Mouse (Mus musculus) embryonic stem cell, embryonic (primary cell): ENCODE measurements around the gene Ccr9.
"Not testable (repeated sequence)": the region's sequence is repeated elsewhere in the genome, so short reads cannot be mapped to it uniquely, and the experiment has no call there.

Experiments used
- CTCF ChIA-PET, 4 experiments: fragments of 300-600 bp in 2 of 4; fragments of 350-600 bp in 2 of 4; sonication (Branson Sonifier 250); formaldehyde crosslinking; loops; one replicate each; lab custom pipeline; 2022; ENCODE audit warnings: inconsistent platforms in 2 of 4; lab: Charles Lee
- POLR2A ChIA-PET, 4 experiments: fragments of 300-600 bp in 2 of 4; fragments of 350-600 bp in 2 of 4; sonication (Branson Sonifier 250); formaldehyde crosslinking; loops; one replicate each; lab custom pipeline; 2022; ENCODE audit warnings: antibody characterized with exemption in 4 of 4, inconsistent platforms in 1 of 4; lab: Charles Lee

Ccr9 gene

DNA sequence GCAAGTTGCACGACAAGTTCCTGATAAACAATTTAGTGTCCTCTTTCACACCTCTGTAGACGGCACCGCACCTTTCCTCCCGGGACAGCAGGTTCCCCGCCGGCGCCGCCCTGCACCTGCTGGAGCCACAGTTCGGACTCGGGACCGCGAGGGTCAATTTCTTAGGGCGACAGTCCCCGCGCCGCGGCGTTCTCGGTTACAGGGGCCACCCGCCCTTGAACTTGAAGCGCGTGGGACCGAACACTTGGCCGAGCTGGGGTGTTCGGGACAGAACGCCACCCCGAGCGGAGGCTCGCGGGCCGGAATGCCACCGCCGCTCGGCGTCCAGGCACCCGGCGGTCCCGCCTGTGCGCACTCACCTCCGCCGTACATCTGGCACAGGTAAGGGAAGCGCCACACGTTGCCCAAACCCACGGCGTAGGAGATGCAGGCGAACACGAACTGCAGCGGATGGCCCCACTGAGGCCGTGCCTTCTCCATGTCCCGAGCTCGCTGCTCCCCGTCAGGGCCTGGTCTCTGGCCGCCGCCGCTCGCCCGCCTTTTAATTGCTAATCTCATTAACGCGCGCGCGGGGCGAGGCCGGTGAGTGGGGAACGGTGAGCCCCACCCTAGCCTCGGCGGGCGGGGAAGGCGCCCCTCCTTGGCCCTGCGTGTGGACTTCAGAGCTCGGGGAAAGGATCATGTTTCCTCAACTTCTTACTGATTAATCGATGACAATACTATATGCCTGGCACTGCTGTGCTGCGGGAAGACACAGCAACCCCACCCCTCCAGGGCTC is at the start of gene Ccr9, which contains the start of gene Slc6a20a:
Gene Ccr9, plus strand, starts transcription at position 113 of the 779 bp plus-strand sequence.
Gene Slc6a20a, minus strand, starts transcription at position 559 of the 779 bp plus-strand sequence.
- ChIA-PET CTCF (no interaction called here), POLR2A (interaction anchor here in 2 of 4 experiments (1.2 to 1.8 kb wide), 2 partner anchors 17 to 38 kb away, joined by 3 to 6 read pairs; no protein-coding TSS in a partner anchor)

DNA sequence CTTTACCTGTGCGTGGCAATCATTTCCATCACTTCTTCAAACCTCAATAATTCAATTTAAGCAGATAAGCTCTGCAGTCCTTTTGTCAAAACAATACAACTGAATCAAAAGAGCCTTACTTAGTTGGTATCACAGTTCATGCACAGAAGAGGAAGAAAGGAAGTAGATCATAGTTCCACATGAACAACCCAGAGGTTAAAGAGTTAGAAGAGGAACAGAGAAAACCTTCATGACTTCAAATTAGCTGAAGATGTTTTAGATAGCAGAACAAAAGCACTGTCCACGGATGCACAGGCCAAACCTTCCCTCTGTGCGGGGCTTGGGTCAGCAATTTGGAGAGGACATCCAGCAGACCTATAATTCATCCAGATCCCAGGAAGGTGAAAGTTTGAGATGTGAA is 46.6 kb upstream of the Ccr9 start:
- POLR2A ChIA-PET, result no interaction called here
- CTCF ChIA-PET, result no interaction called here

DNA sequence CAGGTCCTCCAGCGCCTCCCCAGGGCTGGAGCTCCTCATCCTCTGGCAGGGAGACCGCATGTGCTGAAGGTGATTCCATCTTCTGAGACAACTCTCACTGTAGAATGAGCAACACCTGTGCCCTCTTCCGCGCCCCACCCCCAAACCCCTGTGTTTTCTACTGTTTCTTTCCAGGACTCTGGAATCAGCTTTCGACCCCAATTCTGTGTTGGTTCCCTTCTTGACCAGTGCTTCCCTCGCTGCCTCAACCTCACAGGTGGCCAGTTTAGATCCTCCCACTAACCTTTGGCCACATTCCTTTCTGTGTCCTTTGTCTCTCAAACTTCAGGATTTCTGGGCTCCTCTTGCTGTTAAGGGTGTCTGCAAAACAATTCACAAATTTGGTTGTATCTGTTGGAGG is 46.0 kb upstream of the Ccr9 start, which contains the start of gene Slc6a20b:
Gene Slc6a20b, minus strand, starts transcription at position 285 of the 400 bp plus-strand sequence.
- CTCF ChIA-PET, result interaction anchor here in 1 of 4 experiments (0.7 kb wide), 1 partner anchor 9 kb away, joined by 3 read pairs; no protein-coding TSS in a partner anchor
- POLR2A ChIA-PET, result no interaction called here

DNA sequence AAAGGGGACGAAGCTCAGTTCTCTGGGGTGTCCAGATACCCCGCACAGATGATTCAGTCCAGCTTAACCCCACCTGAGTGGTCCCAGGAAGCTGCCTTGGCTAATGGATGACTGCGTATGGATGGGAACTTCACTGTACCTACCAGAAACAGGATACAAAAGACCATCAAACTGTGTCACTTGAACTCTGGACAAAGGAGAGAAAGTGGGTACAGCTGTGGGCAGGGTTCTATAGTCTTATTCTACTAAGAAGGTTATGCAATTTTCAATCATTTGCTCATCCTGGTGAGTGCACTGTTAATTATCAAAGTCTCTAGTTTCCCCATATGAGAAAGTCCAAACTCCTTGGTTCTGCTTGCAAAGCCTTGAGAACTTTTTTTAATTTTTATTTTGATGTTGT is 45.2 kb upstream of the Ccr9 start:
- ChIA-PET POLR2A (no interaction called here), CTCF (no interaction called here)

DNA sequence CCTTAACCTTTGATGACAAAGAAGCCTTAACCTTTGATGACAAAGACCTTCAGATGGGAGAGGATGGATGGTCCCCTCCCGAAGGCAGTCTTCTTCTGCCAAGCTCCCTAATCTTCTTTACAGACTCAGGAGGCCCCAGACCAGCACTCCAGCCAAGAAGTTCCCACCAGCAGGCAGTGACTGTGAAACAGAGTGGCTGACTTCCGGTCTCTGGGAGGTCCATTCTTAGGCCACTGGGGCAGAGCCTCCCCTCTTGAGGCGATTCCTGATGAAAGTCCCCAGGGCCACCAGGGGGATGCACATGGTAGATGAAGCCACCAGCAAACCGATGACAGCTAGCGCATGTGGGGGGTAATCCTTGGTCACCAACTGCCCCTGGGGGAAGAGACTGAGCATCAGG is 41.5 kb upstream of the Ccr9 start:
- CTCF ChIA-PET, result no interaction called here
- POLR2A ChIA-PET, result no interaction called here

DNA sequence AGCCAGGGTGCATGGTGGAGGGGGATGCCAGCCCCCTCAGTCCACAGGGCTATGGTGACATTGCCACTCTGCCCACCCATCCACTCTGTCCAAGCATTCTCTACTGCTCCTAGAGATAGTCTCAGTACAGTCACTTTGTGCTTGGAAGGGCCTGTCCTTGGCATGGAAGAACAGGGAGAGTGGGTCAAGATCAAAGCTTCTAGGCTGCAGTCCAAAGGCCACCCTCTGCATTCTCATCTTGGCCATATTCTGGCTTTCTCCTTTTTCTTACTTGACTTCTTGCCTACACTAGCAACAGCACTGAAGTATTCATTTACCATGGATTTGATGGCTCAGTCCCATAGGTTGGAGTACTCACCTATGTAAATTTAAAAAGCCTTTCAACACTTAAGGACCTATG is 40.0 kb upstream of the Ccr9 start:
- POLR2A ChIA-PET, result interaction anchor here in 1 of 4 experiments (1.3 kb wide), 1 partner anchor 108 kb away, joined by 3 read pairs; no protein-coding TSS in a partner anchor

DNA sequence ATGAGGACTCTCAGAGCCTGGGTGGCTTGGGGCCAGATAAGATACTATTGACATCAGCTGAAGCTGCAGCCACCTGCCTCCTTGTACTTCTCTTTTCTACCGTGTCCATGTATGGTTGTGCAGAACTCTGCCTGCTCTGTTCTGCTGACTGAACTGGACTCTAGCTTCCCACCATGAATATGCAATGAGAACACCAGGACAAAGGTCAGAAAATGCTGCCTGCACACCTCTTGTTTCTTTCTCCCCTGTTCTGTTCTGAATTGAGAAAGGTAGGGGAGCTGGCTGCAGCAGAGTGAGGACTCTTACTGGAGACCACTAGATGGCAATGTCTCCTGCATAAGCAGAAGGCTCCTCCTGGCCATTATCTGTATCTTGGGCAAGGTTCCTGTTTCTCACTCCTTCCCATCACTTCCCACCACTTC is 39.6 kb upstream of the Ccr9 start:
- CTCF ChIA-PET, result interaction anchor here in 1 of 4 experiments (1.0 kb wide), 3 partner anchors 9 to 158 kb away, joined by 3 to 4 read pairs (median 3); no protein-coding TSS in a partner anchor
- POLR2A ChIA-PET, result interaction anchor here in 1 of 4 experiments (1.3 kb wide), 1 partner anchor 109 kb away, joined by 3 read pairs; no protein-coding TSS in a partner anchor

More for the DNA sequence above, 40.0 kb upstream of the Ccr9 start:
- CTCF ChIA-PET, result interaction anchor here in 1 of 4 experiments (1.0 kb wide), 3 partner anchors 8 to 159 kb away, joined by 3 to 4 read pairs (median 3); no protein-coding TSS in a partner anchor

DNA sequence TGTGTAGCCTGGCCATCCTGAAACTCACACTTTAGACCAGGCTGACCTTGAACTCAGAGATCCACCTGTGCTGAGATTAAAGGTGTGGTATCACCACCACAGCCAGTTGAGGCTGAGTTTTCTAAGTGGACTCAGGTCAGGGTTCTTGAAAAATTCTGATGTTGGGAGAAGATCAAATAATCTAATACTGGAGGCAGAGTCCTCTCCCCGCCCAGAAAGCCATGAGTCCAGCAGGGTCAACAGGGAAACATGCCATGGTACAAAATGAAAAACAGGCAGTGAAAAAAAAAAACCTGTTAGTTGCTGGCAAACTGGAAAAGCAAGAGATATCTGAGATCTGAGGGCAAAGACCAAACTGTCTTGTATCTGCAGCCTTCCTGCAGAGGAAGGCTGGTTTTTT is 38.1 kb upstream of the Ccr9 start:
- ChIA-PET POLR2A (no interaction called here), CTCF (no interaction called here)

DNA sequence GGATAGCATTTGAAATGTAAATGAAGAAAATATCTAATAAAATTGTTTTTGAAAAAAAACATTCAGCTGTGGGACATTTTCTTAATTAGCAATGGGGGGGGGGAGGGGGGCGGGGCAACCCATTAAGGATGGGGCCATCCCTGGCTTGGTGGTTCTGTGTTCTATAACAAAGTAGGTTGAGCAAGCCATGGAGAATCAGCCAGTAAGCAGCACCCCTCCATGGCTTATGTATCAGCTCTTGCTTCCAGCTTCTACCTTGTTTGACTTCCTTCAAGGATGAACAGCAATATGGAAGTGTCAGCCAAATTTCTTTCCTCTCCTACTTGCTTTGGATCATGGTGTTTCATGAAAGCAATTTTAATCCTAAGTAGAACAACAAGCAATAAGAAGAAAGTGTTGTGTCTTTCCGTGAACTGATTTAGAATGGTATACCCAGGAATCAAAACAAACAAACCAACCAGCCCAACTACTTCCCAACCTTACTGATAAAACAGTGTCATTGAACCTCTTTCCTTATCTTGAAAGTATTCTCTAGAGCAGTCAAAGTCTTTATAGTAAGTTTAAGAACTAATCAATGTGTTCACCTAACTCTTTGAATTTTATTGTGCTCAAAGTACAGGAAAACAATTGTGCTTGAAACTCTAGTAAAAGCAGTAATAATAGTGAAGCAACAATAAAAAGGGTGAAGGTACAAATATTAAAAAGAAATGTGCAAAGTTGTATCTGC is 28.3 kb upstream of the Ccr9 start:
- ChIA-PET POLR2A (no interaction called here), CTCF (no interaction called here)

DNA sequence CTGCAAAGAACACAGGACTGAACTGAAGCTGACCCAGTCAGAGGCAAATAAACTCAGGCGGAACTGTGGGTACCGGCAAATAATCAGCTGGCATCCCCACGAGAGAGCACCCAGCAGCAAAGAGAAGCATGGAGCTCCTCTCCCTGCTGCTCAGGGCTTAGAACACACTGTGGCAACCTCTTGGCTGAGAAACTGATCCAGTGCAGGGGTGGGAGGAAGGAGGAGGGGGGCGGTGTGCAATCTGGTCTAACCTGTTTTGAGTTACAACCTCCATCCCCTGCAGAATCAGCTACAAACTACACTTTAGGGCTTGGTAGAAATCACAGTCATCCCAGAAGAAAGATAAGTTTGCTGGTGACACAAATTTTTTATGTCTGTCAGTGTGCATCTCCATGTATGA is 26.9 kb upstream of the Ccr9 start:
- POLR2A ChIA-PET, result no interaction called here
- CTCF ChIA-PET, result interaction anchor here in 1 of 4 experiments (0.8 kb wide), 1 partner anchor 14 kb away, joined by 3 read pairs; no protein-coding TSS in a partner anchor

DNA sequence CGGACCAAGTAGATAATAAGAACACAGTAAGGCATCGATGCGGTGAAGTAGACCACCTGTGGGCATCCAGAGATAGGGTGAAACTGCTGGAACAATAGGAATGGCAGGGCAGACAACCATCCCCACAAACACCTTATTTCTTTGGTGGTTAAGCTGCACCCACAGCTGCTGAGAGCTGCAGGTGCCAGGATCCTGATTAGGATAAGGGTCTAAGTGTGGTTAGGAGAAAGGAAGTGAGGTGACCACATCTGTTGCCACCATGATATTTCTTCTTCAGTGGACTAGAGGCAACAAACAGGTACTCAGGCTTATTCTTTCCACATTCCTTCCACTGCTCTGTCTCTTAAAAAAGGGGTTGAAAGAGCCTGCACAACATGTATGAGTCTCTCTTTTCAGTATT is 20.8 kb upstream of the Ccr9 start:
- CTCF ChIA-PET, result interaction anchor here in 1 of 4 experiments (0.6 kb wide), 1 partner anchor 33 kb away, joined by 10 read pairs; no protein-coding TSS in a partner anchor
- POLR2A ChIA-PET, result interaction anchor here in 1 of 4 experiments (0.5 kb wide), 1 partner anchor 240 kb away, joined by 5 read pairs; no protein-coding TSS in a partner anchor

DNA sequence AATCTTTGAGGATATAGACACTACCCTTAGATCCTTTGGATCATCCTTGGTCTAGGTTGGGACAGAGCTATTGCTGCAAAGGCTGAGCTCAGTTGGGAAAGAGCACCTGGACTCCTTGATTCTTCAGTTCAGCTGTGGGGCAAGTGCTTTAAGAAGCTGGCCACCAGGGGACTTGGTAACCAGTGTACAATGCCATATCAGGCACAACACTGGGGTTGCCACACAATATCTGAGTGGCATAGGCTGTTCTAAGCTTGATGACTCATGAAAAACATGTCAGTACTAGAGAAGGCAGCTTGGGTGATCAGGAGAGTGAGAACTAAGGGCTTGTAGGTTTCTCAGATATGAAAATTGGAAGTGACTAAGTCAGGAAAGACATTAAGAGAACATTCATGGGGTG is 19.3 kb upstream of the Ccr9 start:
- ChIA-PET POLR2A (no interaction called here), CTCF (no interaction called here)

DNA sequence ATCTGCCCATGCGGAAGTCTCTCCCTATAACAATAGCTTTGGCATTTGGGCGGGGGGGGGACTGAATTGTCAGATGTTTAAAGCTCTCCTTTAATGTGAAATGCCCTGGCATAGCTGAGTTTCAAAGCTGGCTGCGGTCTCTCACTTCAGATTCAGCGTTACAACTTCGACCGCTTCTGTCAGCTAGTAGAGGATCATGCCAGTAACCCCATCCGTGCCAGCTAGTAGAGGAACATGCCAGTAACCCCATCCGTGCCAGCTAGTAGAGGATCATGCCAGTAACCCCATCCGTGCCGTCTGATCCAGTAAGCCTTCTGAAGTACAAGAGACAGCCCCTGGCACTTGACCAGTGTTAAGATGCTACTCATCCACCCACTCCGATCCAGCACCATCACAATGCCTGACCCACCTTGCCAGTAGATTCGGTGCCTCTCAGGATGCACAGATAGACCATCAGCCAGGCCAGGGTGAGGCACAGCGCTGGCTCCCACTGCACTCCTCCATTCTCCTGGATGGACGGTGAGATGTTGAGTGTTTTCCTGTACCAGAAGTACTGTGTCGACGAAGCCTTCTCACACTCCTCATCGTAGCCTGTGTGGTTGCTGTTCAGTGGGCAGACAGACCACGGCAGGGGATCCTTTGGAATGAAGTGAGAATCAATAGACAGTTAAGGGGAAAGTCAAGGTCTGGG is 18.1 kb upstream of the Ccr9 start:
- POLR2A ChIA-PET, result not testable (repeated sequence)

DNA sequence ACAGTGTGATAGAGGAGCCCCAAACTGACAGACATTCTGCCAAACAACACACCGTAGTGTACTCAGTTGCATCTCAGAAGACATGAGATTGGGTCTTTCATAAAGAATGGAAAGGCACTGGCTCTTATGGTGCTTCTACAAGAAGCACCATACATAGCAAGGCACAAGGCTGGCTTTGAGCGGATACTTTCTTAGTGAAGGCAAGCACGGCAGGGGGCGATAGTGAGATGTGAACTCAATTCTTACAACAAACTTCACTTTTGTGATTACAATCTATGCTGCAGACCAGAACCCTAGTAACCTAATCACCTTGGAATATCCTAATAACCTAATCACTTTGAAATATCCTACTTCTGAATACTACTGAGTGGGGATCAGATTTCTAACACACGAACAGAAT is 12.6 kb upstream of the Ccr9 start:
- POLR2A ChIA-PET, result no interaction called here
- CTCF ChIA-PET, result interaction anchor here in 1 of 4 experiments (0.7 kb wide), 1 partner anchor 14 kb away, joined by 3 read pairs; no protein-coding TSS in a partner anchor

More for the DNA sequence above, 18.1 kb upstream of the Ccr9 start:
- CTCF ChIA-PET, result interaction anchor here in 2 of 4 experiments (0.6 kb wide), 3 partner anchors 115 to 629 kb away, joined by 3 to 7 read pairs (median 3); no protein-coding TSS in a partner anchor

DNA sequence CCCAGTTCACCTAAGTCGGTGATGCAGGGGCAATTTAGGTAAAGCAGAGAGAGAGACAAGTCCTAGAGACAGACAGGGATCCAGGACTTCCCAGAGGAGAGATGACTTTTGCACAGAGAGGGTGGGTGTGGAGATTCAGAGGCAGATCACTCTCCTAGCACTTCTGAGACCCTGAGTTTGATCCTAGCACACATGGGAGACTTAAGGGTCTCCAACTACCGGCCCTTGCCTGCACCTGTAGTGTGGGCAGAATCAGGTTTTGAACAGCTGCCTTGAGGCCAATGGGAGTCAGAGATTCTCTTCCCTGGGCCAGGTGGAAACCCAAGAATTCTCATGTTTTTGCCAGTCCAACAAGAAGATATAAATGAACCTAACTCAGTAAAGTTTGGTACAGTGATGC is 959 bp downstream of the Ccr9 start:
- ChIA-PET CTCF (interaction anchor here in 1 of 4 experiments (0.6 kb wide), 1 partner anchor 154 kb away, joined by 6 read pairs; no protein-coding TSS in a partner anchor), POLR2A (interaction anchor here in 1 of 4 experiments (1.8 kb wide), 1 partner anchor 37 kb away, joined by 6 read pairs; no protein-coding TSS in a partner anchor)

DNA sequence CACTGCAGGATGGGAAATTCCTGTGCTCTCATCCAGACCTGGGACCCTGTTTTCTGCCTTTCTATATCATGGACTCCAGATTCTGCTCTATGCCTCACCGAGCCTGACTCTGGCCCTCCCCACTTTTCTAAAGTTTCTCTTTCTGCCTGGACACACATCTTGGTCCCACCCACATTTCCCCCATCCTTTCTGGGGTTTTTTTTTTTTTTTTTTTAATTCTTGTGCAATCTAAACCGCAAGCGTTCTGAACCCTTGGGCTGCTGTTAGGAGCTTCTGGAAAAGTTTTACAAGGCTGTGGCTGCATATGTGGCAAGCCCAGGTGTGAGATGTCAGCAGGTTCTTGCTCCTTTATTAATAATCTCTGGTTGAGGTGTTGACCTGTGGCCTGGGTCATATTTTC is 5.5 kb downstream of the Ccr9 start:
- ChIA-PET POLR2A (interaction anchor here in 1 of 4 experiments (0.7 kb wide), 1 partner anchor 526 kb away, joined by 3 read pairs; no protein-coding TSS in a partner anchor), CTCF (interaction anchor here in 2 of 4 experiments (0.6 kb wide), 3 partner anchors 28 to 402 kb away, joined by 4 to 7 read pairs (median 4); no protein-coding TSS in a partner anchor)

DNA sequence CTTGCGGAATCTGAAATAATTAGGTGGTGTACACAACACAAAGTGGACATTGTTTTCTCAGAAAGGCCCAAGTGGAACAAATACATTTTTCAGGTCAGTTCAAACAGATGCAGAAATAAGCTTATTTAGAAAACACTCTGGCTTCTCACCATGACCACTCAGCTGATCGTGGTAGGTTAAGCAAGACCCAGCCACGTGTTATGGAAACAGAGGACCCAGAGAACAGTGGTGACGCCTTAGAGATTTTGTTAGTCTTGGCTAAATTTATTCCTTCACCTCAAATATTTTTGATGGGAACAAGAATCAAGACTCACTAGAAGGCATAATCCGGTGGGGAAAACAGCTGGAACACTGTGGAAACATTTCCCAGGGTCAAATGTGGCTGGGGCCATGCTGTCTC is 8.0 kb downstream of the Ccr9 start:
- POLR2A ChIA-PET, result no interaction called here
- CTCF ChIA-PET, result no interaction called here

DNA sequence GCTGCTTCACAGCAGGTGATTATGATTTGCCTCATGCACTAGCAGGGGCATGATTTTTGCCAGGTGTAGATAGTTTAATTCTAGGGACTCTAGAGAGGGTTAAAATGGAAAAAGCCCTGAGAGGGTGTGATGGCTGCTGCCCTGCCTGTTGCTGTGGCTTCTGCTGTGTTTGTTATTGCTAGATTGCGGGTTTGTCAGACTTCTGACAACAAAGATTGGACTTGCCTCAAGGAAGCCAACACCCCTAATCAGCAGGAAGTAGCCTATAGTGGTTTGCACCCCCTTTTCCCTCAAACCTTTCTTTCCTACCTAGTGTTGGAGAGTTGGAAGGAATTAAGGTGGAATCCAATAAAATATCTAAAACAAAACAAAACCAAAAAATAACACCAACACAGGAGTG is 10.0 kb downstream of the Ccr9 start:
- ChIA-PET CTCF (no interaction called here), POLR2A (interaction anchor here in 1 of 4 experiments (0.7 kb wide), 1 partner anchor 118 kb away, joined by 4 read pairs; the partner anchor contains the start of gene Cxcr6)
